Mouse (Mus musculus): ENCODE measurements around the gene Ap5z1.

Ap5z1 gene

DNA sequence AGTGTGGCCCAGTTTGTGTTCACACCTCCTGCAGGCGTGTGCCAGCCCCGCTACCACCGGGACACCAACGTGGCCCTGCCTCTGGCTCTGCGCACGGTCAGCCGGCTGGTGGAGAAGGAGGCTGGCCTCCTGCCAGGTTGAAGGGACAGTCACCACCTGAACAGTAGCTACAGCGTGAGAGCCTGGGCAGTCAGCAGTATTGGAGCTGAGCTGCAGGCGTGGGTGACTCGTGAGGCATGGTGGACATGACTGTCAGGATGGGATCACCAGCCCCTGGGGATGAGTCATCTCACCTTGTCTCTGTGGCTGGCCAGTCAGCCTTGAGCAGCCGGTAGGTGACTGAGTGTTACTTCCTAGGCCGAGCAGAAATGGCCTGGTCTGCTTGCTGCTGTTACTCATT is 13.6 kb downstream of the Ap5z1 start:
- no peak for DNase-seq

DNA sequence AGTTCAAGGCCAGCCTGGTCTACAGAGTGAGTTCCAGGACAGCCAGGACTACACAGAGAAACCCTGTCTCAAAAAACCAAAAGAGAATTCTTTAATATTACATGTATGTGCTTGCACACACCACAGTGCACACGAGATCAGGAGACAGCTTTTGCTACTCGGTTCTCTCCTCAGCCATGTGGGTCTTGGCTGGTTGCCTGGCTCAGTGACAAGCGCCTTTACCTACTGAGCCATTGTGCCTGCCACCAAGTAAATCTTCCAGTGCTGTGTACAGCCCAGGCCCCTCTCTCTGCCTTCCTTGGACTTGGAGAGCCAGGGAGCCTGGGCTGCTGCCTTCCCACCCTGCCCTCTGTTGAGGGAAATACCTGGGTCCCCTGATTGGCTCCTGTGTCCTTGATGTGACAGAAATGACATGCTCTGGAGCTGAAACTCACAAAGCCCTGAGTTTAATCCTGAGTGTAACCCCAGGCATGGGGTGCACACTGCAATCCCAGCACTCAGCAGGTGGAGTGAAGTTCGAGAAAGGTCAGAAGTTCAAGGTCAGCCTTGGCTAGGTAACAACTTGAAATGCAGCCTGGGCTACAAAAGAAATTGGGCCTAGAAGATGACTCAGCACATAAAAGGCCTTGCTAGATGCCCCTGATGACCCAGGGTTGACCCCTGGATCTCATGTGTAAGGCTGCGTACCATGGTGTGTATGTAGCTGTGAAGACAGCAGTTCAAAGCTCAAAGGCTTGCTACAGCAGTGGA is 14.3 kb downstream of the Ap5z1 start:
- DNase-seq: no peak

DNA sequence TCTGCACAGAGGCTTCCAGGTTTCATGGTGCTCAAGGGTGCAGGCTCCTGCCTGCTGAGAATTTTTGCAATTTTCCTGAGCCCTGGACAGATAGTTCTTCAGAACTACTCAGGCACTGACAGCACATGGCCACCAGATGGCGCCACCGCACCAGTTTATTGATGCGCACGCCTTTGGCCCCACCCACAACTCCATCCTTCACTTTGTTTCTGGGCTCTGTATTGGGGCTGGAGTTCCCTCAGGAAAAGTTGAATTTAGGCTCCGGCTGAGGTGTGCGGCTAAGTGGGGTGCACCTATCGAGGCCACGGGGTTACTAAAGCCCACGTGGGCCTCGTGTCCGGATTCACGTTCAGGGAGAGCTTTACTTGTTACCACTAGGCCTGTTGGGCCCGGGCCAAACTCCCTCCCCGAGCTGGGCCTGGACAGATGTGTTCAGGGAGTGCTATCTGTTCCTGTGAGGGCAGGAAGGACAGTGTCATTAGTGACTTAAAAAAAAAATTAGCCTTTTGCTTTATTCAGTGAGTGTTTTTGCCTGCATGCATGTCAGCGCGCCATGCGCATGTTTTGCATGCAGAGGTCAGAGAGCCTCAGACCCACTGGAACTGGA is 15.2 kb downstream of the Ap5z1 start:
- DNase-seq: peak; percentile 89

DNA sequence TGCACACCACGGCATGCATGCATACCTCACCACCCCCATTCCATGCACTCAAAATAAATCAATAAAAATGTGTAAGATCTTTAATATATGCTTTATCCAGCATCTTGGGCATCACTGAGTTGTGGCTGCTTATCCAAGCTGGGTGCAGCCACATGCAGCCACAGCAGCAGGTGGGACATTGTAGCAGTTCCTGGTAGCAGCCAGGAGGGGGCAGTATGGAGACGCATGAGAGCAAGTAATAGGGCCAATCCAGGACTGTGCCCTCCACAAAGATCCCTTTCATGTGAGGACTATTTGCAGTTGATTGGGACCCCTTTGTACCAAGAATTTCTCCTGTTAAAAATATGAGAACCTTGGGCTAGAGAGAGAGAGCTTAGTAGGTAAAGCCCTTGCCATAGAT is 18.8 kb downstream of the Ap5z1 start:
- no peak for DNase-seq

DNA sequence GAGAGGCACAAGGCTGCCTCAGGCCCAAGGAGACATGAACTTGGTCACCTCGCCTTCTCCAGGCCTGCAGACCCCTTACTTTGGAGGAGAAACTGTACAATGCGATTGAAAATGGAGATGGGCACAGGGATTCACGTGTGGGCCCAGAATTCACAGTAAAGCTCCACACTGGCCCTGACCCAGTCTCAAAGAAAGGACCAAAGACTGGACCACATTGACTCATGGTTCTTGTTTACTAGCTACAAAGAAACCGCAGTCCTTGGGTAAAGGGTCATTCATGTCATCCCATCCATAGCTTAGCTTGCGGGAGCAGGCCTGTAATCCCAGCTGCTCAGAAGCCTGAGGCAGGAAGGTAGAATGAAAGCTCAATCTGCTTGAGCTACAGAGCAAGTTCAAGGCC is 19.8 kb downstream of the Ap5z1 start:
- no peak for DNase-seq

DNA sequence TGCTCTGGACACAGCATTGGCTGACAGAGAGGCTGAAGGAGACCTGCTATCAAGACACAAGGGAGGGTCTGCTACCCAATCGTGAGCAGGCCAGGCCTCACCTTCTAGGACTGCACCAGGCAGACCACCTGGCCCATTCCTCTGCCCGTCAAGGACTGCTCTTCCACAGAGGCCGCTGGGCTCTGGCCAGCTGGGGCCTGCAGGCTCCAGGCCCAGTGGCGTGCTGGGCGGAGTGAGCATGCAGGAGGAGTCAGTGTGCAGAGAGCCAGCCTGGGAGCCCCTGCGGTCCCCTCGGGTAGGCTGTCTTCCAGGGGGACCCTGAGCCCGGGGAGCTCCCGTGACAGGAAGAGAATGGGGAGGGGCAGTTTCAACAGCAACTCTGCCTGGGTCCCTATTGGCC is 22.9 kb downstream of the Ap5z1 start:
- DNase-seq: no peak

DNA sequence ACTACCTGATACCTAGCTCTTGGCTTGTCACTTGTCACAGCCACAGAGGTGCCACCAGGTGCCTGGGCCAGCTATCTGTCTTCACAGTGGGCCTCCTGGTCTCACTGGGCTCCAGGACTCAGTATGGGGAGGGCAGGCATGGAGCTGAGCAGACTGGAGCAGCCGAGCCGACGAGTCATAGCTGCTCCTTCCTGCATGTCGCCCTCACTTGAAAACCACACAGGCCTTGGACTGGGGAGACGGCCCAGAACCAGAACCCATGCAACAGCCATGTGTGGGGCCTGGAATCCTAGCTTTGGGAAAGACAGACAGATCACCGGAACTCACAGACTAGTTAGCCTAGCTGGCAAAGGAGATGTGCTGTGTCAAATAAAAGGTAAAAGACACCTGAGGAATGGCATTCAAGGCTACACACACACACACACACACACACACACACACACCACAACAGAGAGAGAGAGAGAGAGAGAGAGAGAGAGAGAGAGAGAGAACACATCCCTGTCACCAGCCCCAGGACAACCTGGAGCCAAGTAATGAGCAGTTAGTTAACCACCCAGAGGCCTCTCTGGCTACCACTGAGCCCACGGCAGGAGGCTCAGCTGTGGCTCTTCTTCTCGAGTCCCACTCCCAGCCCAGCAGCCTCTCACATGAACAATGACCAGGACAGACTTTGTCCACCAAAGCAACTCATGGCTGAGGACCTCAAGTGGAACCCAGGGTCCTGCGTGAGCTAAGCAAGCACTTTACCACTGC is 26.4 kb downstream of the Ap5z1 start:
- no peak for DNase-seq

DNA sequence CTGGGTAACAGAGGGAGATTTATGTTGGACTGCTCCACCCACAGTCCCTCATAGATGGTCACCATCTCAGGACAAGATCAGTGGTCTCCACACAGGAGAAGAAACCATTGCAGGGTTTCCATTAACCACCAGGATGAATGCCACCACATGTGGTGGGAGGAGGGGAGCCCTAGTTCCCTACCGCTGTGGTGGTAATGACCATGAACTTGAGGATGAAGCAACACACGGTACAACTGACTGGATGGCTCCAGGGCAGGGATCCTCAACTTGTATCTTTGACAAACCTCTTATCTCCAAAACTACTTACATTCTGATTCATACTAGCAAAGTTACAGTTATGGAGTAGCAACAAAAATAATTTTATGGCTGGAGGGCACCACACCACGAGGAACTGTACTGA is 29.6 kb downstream of the Ap5z1 start:
- DNase-seq: no peak

DNA sequence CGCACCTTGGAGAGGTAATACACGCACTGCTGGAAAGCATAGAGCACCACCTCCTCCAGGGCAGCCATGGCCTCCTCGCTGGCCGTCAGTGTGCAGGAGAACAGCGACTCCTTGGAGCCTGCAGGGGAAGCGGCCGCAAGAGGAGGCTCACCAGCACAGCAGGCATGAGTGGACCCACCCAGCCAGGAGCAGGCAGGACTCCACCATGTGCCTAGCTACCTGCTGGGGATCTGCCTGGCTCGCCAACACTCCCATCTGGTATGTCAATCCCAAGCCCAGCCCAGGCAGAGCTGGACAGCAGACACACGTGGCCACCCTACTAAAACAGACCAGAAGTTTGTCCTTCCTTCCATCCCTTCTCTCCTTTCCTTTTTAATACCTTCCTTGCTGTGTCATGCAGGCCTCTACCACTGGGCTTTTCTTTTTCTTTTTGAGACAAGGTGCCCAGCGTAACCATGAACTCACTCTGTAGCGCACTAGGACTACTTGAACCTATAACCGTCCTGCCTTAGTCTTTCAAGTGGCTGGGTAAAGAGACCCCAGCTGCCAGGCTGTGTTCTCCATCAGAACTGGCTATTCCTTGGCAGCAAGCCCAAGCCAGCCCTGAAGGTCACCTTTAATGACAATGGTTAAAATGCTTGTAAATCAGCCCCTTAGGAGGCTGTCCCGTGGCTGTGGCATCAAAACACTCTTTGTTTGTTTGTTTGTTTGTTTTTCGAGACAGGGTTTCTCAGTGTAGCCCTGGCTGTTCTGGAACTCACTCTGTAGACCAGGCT is 31.8 kb downstream of the Ap5z1 start:
- no peak for DNase-seq

DNA sequence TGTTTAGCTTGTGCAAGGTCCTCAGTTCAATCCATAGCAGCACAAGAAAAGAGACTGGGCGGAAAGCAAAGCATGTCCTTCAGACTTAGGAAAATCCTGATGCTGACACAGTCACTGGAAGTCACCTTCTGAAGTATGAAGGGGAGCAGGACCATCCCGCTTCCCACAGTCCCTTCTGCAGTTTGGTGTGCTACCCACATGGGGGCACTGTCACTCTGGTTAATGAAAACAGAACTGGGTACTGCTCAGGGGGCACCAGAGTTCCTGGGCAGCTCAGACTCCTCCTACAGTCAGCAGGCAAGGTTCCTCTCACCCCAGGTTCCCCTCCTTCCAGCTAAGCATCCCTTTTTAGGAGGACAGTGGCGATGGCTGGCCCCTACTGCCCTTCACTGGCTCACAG is 35.2 kb downstream of the Ap5z1 start:
- peak; percentile 63 for DNase-seq

DNA sequence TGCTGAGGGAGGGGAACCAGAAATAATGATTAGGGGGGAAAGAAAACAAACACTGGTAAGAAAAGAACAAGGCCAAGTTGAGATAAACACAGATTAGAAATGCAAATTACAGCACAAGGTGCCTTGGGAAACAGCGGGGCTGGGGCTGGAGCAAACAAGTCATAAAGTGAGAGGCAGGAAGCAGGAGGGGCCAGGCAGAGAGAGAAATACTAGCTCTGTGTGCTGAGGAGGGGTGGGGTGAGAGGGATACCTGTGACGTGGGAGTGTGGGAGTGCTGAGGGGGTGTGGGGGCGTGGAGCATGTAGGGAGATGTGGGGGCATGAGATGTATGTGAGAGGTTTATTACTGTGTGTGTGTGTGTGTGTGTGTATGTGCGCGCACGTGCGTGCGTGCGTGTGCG is 37.2 kb downstream of the Ap5z1 start:
- peak; percentile 20 for DNase-seq

DNA sequence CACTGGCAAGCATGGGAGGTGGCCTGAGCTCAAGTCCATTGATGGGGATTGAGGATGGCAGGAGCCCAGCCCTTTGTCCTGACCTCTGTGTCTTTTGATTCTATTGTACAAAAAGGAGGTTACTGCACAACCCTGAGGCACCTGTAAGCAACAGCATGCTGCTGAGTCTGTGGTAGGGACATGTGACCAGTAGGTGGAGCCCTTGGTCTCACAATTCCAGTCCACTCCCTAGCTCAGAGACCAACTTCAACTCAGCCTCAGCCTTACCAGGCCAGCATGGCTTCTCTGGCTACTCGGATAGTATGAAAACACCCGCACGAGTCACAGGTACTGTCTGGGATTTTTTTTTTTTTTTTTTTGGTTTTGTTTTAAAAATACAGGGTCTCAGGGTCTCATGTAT is 38.7 kb downstream of the Ap5z1 start:
- peak; percentile 87 for DNase-seq

DNA sequence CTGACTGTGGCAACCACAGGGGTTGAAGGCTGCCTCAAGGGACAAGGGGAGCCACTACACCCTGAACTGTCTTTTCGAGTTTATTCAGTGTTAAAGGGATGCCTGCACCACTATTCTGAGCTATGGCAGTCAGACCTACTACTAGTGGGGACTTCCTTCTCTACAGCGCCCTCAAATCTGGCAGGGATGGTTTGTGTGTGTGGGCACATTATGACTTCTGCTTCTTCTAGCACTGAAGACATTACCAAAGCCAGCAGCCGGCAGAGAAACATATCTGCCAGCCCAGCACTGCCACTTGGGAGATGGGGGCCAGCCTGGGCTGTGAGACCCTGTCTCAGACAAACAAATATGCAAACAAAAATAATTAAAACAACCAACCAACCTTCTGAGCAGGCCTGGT is 40.4 kb downstream of the Ap5z1 start:
- DNase-seq: no peak

DNA sequence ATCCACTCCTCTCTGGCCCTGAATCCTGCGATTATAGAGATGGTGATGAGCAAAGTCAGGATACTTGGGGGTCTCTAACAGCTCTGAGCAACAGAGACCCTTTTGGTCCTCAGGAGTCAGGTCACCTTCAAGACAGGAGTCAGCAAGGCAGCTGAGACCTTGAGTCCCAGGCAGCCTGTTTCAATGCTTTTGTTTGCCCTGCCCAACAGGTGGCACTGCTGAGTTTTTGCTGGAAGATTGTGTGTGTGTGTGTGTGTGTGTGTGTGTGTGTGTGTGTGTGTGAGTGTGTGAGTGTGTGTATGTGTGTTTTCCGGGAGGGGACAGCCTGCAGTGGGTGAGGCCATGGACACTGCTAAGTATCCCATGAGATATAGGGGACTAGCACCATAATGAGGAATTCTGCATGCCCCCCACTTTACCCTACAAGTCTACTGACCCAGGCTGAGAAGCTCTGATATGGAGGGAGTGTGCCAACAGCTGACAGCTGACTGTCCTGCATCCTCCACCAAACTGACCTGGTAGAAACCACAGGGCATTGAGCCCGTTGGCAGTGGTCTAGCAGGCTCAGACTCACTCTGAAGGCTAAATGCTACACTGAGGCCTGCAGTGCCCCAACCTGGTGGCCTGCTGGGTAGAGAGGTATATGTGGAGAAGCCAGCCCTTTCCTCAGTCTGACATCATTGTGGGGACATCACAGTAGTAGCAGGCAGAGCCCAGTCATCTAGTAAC is 42.1 kb downstream of the Ap5z1 start:
- DNase-seq: peak; percentile 15

DNA sequence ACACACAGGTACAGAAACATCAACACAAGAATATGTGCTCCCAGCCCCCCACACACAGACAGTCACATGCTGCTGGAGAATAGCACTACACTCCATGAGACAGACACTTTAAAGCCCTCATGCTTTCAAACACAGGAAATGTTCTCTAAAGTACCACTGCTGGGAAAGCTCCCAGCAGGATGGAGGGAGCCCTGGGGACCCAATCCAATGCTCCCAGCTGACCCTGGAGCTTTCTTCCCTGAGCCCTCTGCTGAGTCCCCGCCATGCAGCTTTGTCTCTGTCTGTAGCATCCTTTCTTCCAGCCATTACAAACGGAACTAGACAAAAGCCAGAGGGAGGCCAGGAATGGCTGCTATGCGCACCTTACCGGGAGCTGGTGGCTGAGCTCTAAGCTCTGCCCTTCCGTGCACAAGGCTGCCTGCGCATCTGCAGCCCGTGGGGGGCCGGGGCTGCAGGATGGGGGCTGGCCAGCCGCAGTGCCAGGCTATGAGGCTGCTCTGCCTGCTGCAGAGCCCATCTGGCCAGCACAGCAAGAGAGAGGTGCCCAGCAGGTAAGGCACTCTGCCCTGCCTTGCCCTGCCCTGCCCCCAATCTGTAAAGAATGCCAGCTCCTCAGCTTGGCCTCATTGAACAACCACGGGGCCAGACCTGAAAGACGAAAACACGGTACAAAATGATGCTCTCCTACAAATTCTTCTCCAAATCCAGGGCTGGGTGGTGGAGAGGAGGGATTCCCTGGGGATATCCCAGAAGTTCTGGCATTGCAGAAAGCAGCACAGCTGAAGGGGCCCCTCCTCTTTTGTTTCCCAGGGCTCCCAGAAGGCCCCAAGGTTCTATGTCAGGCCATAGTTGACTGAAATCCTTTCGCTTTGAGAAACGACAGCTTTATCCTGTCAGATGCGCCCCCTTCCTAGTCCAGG is 45.7 kb downstream of the Ap5z1 start:
- DNase-seq: peak; percentile 9

DNA sequence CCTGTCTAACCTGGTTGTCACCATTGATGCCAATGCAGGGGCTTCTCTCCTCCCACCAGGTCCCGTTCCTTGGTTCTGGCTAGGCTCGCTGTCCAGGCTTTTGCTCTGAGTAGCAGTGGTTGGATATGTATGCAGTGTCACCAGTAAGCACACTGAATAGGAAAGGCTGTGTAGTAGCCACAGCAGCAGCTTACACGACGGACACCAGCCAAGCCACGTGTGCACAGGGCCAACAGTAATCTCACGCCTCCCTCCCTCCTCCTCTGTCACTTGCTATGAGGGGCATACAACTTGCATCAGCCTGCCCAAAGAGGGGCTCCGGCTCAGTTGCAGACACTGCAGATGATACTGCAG is 46.3 kb downstream of the Ap5z1 start:
- DNase-seq: no peak

DNA sequence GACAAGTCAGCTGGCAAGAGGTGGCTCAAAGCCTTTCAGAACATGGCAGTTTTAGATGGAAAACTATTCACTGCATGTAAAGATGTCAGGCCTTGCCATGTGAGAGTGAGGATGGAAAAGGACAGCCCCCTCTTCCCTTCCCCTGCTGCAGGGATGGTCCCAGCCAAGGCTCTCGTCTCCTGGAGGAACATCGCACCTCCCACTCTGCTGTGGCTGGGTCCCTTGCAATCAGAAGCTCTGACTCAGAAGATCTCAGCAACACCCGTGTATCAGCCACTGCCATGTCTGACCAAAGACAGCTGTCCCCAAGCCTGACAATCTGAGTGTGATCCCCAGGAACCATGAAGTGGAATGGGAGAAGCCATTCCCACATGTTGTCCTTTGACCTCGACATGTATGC is 48.4 kb downstream of the Ap5z1 start:
- DNase-seq: no peak

DNA sequence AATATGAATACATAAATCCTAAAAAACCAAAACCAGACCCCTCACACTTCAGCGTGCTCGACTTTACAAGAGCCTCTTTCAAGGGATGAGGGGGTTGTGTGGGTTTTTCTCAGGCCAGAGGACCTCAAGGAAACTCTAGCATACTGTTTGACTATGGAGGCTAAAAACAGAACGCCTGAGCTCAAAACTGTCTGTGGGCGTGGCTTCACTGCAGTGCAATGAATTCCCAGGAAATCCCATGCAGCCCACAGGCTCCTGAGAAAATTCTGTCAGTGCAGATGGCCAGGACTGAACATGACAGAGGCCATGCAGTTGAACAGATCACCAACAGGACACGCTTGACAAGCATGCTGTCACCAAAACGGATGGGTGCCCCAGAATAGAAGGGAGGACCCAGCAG is 55.2 kb downstream of the Ap5z1 start:
- peak; percentile 27 for DNase-seq

DNA sequence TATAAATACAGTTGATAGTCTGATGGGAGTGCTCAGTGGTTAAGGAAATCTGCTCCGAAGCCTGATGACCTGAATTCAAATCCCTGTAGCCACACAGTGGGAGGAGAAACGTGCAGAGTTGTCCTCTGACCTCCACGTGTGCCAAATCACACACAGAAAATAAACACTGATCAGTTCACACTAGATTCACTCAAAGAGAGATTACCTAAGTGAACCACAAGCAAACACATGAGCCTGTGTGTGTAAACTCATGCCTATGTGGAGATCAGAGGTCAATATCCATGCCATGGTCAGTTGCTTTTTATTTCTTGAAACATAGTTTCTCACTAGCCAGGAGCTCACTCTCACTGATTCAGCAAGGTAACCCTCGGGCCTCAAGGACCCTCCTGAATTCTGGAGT is 56.6 kb downstream of the Ap5z1 start:
- no peak for DNase-seq

DNA sequence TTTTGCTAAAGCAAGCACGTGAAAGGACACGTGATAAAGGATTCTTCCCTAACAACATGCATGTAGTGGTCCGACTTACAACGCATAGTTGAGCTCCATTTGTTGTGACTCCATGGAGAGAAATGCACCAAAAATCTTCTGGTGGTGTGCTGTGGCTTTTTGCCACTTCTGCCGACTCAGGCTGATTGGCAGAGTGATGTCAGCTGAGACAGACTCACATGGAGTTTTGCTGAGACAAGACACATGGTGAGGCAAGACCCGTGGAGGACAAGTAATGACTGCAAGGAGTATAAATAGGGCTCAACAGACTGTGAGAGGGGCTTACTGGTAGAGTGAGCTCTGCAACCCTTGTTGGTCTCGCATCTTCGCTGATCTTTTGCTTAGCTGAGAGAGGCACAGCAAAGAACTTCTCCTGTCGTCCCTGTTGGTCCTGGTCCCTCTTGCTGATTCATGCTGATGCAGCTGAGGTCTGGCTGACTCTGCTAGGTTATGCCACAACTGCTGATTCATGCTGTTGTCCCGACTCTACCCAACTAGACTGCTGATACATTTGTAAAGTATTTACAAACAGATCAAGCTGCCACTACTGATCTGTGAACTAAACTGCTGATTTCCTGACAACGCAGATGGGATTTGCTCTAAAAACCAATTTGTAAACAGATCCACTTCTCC is 57.6 kb downstream of the Ap5z1 start:
- DNase-seq: no peak
